Comparison of ENCODE assay signal across 1 mouse cellular context in the genomic region with DNA sequence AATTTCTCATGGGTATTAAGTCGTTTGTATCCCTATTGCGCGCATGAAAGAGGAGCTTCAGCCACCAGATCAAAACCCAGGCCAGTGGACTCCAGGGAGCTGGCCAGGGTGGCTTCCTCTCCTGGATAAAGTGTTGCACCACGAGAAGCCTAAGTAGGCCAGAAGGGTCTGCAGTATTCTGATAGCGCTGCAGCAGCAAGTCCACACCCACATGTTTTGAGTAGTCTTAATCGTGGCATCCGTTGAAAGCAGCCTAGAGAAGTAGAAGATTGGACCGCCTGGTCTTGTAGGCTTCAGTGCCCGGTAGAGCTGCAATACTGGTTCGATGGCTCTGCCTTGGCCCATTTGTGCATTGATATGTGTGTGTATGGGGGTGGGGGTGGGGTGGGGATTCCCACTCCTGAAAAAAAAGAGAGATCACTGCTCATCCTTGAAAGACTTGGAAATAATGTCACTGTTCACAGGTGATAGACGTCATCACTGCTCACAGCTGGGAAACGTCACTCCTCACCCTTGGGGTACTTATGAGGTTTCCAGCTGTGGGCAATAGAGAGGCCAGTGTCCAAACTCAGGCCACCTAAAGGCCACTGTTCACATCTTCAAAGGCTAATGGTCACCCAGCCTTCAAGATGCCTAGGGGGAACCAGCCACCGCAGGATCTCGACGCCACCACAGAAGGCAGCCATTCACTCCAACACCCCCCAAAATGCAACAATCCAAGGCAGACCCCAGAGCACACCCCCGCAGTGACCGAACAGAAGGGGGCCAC.
A peak's percentile ranks its signal among the peaks of the same experiment; 100 is the strongest.
TF ChIP-seq lines count a peak whose summit lies in the region.

TSS of gene Dnaja4 (plus strand) at position 556 of the 769 bp plus-strand sequence.

TF ChIP-seq in MEL, 35 proteins besides CTCF, POLR2A, EP300 and RAD21 (continued from another document):
- TF ChIP-seq ZMIZ1 (IDR thresholded peaks at IDR 0.05; ENCODE audit: low read depth, low read length): peak; percentile 54; the same call in 1 of the 2 replicates
- TF ChIP-seq MEF2A (IDR thresholded peaks at IDR 0.05; ENCODE audit: extremely low read depth, insufficient replicate concordance, low read depth, low read length, poor library complexity, severe bottlenecking): no peak
- no peak for TF ChIP-seq MAZ (IDR thresholded peaks at IDR 0.05; ENCODE audit: low read depth, low read length)
- TF ChIP-seq HCFC1 (IDR thresholded peaks at IDR 0.05; ENCODE audit: low read depth, low read length): peak; percentile 18; the same call in 1 of the 2 replicates
- TF ChIP-seq MXI1 (IDR thresholded peaks at IDR 0.05; ENCODE audit: low read depth, low read length): peak; percentile 85
- TF ChIP-seq GATA1 (IDR thresholded peaks at IDR 0.05; ENCODE audit: low read depth, low read length): peak; percentile 67
- TF ChIP-seq TCF12 (IDR thresholded peaks at IDR 0.05; ENCODE audit: low read depth, low read length): peak; percentile 86
- 0 out of 2 replicates have a peak, but pooled peaks have one; percentile 23 for TF ChIP-seq ZNF384 (IDR thresholded peaks at IDR 0.05; ENCODE audit: low read depth, low read length)
- TF ChIP-seq SIN3A (IDR thresholded peaks at IDR 0.05; ENCODE audit: low read length): peak; percentile 88
- TF ChIP-seq ELF1 (IDR thresholded peaks at IDR 0.05; ENCODE audit: low read depth, low read length): no peak
- TF ChIP-seq MYC (IDR thresholded peaks at IDR 0.05; ENCODE audit: low read depth, low read length): 0 out of 2 replicates have a peak, but pooled peaks have one; percentile 57
- no peak for TF ChIP-seq CHD2 (IDR thresholded peaks at IDR 0.05; ENCODE audit: low read length)
- TF ChIP-seq USF2 (IDR thresholded peaks at IDR 0.05; ENCODE audit: borderline replicate concordance in 1 of 2, insufficient read depth in 1 of 2, low read depth in 1 of 2, low read length in 2 of 2): no peak
- no peak for TF ChIP-seq POLR2AphosphoS5 (IDR thresholded peaks at IDR 0.05; ENCODE audit: borderline replicate concordance, low read depth, low read length)
- TF ChIP-seq MYB (IDR thresholded peaks at IDR 0.05; ENCODE audit: low read depth, low read length): peak; percentile 37; the same call in 1 of the 2 replicates
- no peak; the same call in 1 of the 2 replicates for TF ChIP-seq NELFE (IDR thresholded peaks at IDR 0.05; ENCODE audit: low read depth, low read length)
- no peak for TF ChIP-seq ETS1 (IDR thresholded peaks at IDR 0.05; ENCODE audit: low read depth, low read length)
- no peak for TF ChIP-seq JUND (IDR thresholded peaks at IDR 0.05; ENCODE audit: low read depth, low read length)
- no peak for TF ChIP-seq BHLHE40 (IDR thresholded peaks at IDR 0.05; ENCODE audit: borderline replicate concordance, low read depth, low read length)
- TF ChIP-seq TAL1 (IDR thresholded peaks at IDR 0.05; ENCODE audit: low read length): peak; percentile 92
- TF ChIP-seq CHD1 (IDR thresholded peaks at IDR 0.05; ENCODE audit: low read depth, low read length): no peak
- TF ChIP-seq GABPA (IDR thresholded peaks at IDR 0.05; ENCODE audit: low read depth, low read length): no peak
- no peak for TF ChIP-seq TBP (IDR thresholded peaks at IDR 0.05; ENCODE audit: low read depth, low read length)
- no peak for TF ChIP-seq ZKSCAN1 (IDR thresholded peaks at IDR 0.05; ENCODE audit: low read depth, low read length)
- TF ChIP-seq USF1 (IDR thresholded peaks at IDR 0.05; ENCODE audit: low read depth, low read length): no peak
